Mouse (Mus musculus) brain, embryonic 14.5 days (tissue): ENCODE measurements around the gene Itga9.

ENCODE experiments used
- CTCF ChIP-seq: fragments of 200-500 bp; IDR thresholded peaks from 2 replicates; pipeline ENCODE4 v1.5.1; 2012; ENCODE audit warnings: inconsistent platforms, mild to moderate bottlenecking, moderate library complexity, borderline replicate concordance; ENCODE audit not compliant: insufficient read depth, insufficient read length; ENCODE audit errors: extremely low read depth
- POLR2A ChIP-seq: fragments of 200-500 bp; IDR thresholded peaks from 2 replicates; pipeline ENCODE4 v1.6.1; 2012; ENCODE audit warnings: mild to moderate bottlenecking, inconsistent platforms, borderline replicate concordance; ENCODE audit not compliant: poor library complexity, insufficient read depth, insufficient read length, severe bottlenecking; ENCODE audit errors: extremely low read depth

DNA sequence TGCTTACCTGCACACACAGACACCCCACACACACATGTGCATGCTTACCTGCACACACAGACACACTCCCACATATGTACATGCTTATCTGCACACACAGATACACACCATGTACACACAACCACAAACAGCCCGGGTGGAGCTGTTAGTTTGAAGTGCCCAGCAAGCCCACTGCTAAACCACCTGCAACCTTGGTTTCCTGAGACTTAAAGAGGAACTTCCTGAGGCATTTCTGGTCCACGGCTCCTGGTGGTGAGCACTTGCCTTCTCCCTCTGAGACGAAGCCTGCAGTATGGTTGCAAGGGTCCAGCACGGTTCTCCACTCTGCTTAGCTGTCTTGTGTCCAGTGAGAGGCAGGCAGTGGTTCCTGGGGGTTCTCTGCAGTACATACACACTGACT, 14.3 kb downstream of the Itga9 start:
- TF ChIP-seq CTCF = no peak
- no peak for TF ChIP-seq POLR2A
